Mouse (Mus musculus): ENCODE data around the gene Mrgpre. TPM values are rescaled to one million over a fixed set of nuclear protein-coding genes. Genes with fewer than 3 reads are reported as not detected.

Gene Mrgpre
- polyA plus RNA-seq, 1 experiment = 2.8 TPM

GRCm38 (mm10) chr7:143801195-143802065 is 17.1 kb upstream of the Mrgpre start:
- peaks cover 3% of the 10 kb centered on the region; the same call in 1 of the 2 replicates for H3K36me3 ChIP-seq (ENCODE audit: control insufficient read depth, insufficient read depth, low read length)
- H3K4me3 ChIP-seq (ENCODE audit: insufficient read depth, low read depth, low read length) = no peak overlapping the region
- TF ChIP-seq CTCF (conservative IDR thresholded peaks at IDR 0.05; ENCODE audit: insufficient read depth, insufficient read length, low read depth, low read length) = no peak
- TF ChIP-seq POLR2A (IDR thresholded peaks at IDR 0.05; ENCODE audit: low read depth, low read length) = no peak
- H3K27me3 ChIP-seq (replicated peaks; ENCODE audit: control insufficient read depth, insufficient read depth, low read length) = no peaks in the 10 kb centered on the region
- no peak overlapping the region for H3K27ac ChIP-seq (ENCODE audit: insufficient read depth, low read depth, low read length)
- DNase-seq = no peak
- WGBS = 79% methylated on average over 8 of the region's 8 CpGs
- H3K4me1 ChIP-seq (ENCODE audit: control insufficient read depth, insufficient read depth, low read length) = no peaks in the 10 kb centered on the region

- Histone ChIP-seq H3K4me3 (ENCODE audit: insufficient read depth, low read depth, low read length) (no peak overlapping the region), H3K27me3 (replicated peaks; ENCODE audit: control insufficient read depth, insufficient read depth, low read length) (no peaks in the 10 kb centered on the region), H3K27ac (ENCODE audit: insufficient read depth, low read depth, low read length) (no peak overlapping the region), H3K36me3 (ENCODE audit: control insufficient read depth, insufficient read depth, low read length) (peaks cover 3% of the 10 kb centered on the region; the same call in 1 of the 2 replicates), H3K4me1 (ENCODE audit: control insufficient read depth, insufficient read depth, low read length) (no peaks in the 10 kb centered on the region)
- 82% methylated on average over 1 of the region's 1 CpGs for WGBS
- no peak for TF ChIP-seq POLR2A (IDR thresholded peaks at IDR 0.05; ENCODE audit: low read depth, low read length)
- no peak for TF ChIP-seq CTCF (conservative IDR thresholded peaks at IDR 0.05; ENCODE audit: insufficient read depth, insufficient read length, low read depth, low read length)
- no peak for DNase-seq
Observed at GRCm38 (mm10) chr7:143800770-143801169, 16.5 kb upstream of the Mrgpre start.

- Histone ChIP-seq H3K4me1 (ENCODE audit: control insufficient read depth, insufficient read depth, low read length) (no peaks in the 10 kb centered on the region), H3K27ac (ENCODE audit: insufficient read depth, low read depth, low read length) (no peak overlapping the region), H3K36me3 (ENCODE audit: control insufficient read depth, insufficient read depth, low read length) (peaks cover 3% of the 10 kb centered on the region; the same call in 1 of the 2 replicates), H3K4me3 (ENCODE audit: insufficient read depth, low read depth, low read length) (no peak overlapping the region), H3K27me3 (replicated peaks; ENCODE audit: control insufficient read depth, insufficient read depth, low read length) (no peaks in the 10 kb centered on the region)
- TF ChIP-seq POLR2A (IDR thresholded peaks at IDR 0.05; ENCODE audit: low read depth, low read length) = no peak
- no peak for TF ChIP-seq CTCF (conservative IDR thresholded peaks at IDR 0.05; ENCODE audit: insufficient read depth, insufficient read length, low read depth, low read length)
- WGBS = 93% methylated on average over 4 of the region's 4 CpGs
- no peak for DNase-seq
Observed at GRCm38 (mm10) chr7:143798783-143799182, 14.5 kb upstream of the Mrgpre start.

- Histone ChIP-seq H3K27me3 (replicated peaks; ENCODE audit: control insufficient read depth, insufficient read depth, low read length) (no peaks in the 10 kb centered on the region), H3K27ac (ENCODE audit: insufficient read depth, low read depth, low read length) (no peak overlapping the region), H3K4me3 (ENCODE audit: insufficient read depth, low read depth, low read length) (no peak overlapping the region), H3K36me3 (ENCODE audit: control insufficient read depth, insufficient read depth, low read length) (no peaks in the 10 kb centered on the region), H3K4me1 (ENCODE audit: control insufficient read depth, insufficient read depth, low read length) (peaks cover 8% of the 10 kb centered on the region)
- TF ChIP-seq CTCF (conservative IDR thresholded peaks at IDR 0.05; ENCODE audit: insufficient read depth, insufficient read length, low read depth, low read length) (peak; percentile 74), POLR2A (IDR thresholded peaks at IDR 0.05; ENCODE audit: low read depth, low read length) (no peak)
- WGBS = 41% methylated on average over 4 of the region's 4 CpGs
- DNase-seq = peak; percentile 87
Observed at GRCm38 (mm10) chr7:143793121-143793520, 8.8 kb upstream of the Mrgpre start.

GRCm38 (mm10) chr7:143792336-143792985 is 8.2 kb upstream of the Mrgpre start:
- H3K4me3 ChIP-seq (ENCODE audit: insufficient read depth, low read depth, low read length) = no peak overlapping the region
- TF ChIP-seq POLR2A (IDR thresholded peaks at IDR 0.05; ENCODE audit: low read depth, low read length) = no peak
- TF ChIP-seq CTCF (conservative IDR thresholded peaks at IDR 0.05; ENCODE audit: insufficient read depth, insufficient read length, low read depth, low read length) = no peak
- H3K27me3 ChIP-seq (replicated peaks; ENCODE audit: control insufficient read depth, insufficient read depth, low read length) = no peaks in the 10 kb centered on the region
- peak; percentile 73 for DNase-seq
- WGBS = 45% methylated on average over 6 of the region's 6 CpGs
- no peaks in the 10 kb centered on the region for H3K36me3 ChIP-seq (ENCODE audit: control insufficient read depth, insufficient read depth, low read length)
- H3K4me1 ChIP-seq (ENCODE audit: control insufficient read depth, insufficient read depth, low read length) = peaks cover 8% of the 10 kb centered on the region
- peak overlapping the region; percentile 71 for H3K27ac ChIP-seq (ENCODE audit: insufficient read depth, low read depth, low read length)

DNA sequence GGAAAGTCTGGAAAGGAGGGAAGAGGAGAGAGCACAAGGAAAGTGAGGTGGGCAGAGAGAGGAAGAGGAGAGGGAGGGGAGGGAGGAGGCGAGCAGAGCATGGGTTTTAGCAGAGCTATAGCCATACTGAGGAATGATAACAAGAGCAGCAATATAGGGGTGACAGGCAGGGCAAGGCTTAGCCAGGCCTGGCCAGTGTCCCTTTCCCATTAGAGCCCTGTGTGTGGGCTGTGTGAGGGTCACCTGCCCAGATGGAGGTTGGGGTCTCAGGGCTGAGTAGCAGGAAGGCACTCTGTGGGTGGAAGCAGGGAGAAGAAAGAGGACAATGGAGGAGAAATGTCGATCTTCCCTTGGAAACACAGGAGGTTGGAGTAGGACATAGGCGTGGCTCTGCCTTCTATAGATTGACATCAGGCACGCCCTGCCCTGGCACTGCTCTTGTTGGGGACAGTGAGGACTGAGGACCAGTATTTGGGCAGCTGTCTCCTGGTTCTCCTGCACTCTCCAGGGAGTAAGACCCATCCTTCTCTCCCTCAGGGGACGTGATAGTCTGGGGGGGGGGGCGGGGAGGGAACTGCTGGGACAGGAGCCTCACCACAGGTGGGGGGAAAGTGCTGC is 813 bp downstream of the Mrgpre start:
- Histone ChIP-seq H3K27me3 (replicated peaks; ENCODE audit: control insufficient read depth, insufficient read depth, low read length) (no peaks in the 10 kb centered on the region), H3K4me3 (ENCODE audit: insufficient read depth, low read depth, low read length) (peak overlapping the region; percentile 31), H3K36me3 (ENCODE audit: control insufficient read depth, insufficient read depth, low read length) (no peaks in the 10 kb centered on the region), H3K4me1 (ENCODE audit: control insufficient read depth, insufficient read depth, low read length) (peaks cover 14% of the 10 kb centered on the region), H3K27ac (ENCODE audit: insufficient read depth, low read depth, low read length) (peak overlapping the region; percentile 34)
- DNase-seq = peak; percentile 27
- 39% methylated on average over 6 of the region's 6 CpGs for WGBS
- TF ChIP-seq POLR2A (IDR thresholded peaks at IDR 0.05; ENCODE audit: low read depth, low read length) (no peak), CTCF (conservative IDR thresholded peaks at IDR 0.05; ENCODE audit: insufficient read depth, insufficient read length, low read depth, low read length) (no peak)
